Mouse (Mus musculus) spleen, adult 18-20 months (tissue): ENCODE measurements around the gene Sap18b.
"Not testable (repeated sequence)": the region's sequence is repeated elsewhere in the genome, so short reads cannot be mapped to it uniquely, and the experiment has no call there.

ENCODE experiments used
- DNase-seq, 2 experiments: peaks; one replicate each; pipeline ENCODE4 v3.0.0; 2022; ENCODE audit warnings: mixed read lengths in 2 of 2

Sap18b gene

GRCm38 (mm10) chr8:95822699-95823098 is 2.4 kb upstream of the Sap18b start:
- DNase-seq, result no peak

- no peak for DNase-seq
Measured at GRCm38 (mm10) chr8:95830144-95830543, 5.0 kb downstream of the Sap18b start.

- DNase-seq, result peak; percentile 59 to 81
Measured at GRCm38 (mm10) chr8:95832603-95833434, 7.7 kb downstream of the Sap18b start.

GRCm38 (mm10) chr8:95833435-95833984 is 8.4 kb downstream of the Sap18b start:
- no peak for DNase-seq

- no peak for DNase-seq
Measured at GRCm38 (mm10) chr8:95835891-95836290, 10.7 kb downstream of the Sap18b start.

- no peak for DNase-seq
Measured at GRCm38 (mm10) chr8:95837266-95837665, 12.1 kb downstream of the Sap18b start.

- DNase-seq, result no peak
Measured at GRCm38 (mm10) chr8:95839289-95839688, 14.1 kb downstream of the Sap18b start.

GRCm38 (mm10) chr8:95841436-95841835 is 16.3 kb downstream of the Sap18b start:
- no peak for DNase-seq

- no peak for DNase-seq
Measured at GRCm38 (mm10) chr8:95843968-95844367, 18.8 kb downstream of the Sap18b start.

GRCm38 (mm10) chr8:95845026-95845425 is 19.9 kb downstream of the Sap18b start:
- no peak for DNase-seq

GRCm38 (mm10) chr8:95848061-95848551 is 23.0 kb downstream of the Sap18b start:
- no peak for DNase-seq

GRCm38 (mm10) chr8:95848734-95849464 is 23.8 kb downstream of the Sap18b start:
- DNase-seq, result no peak

- DNase-seq, result no peak
Measured at GRCm38 (mm10) chr8:95850326-95850725, 25.2 kb downstream of the Sap18b start.

GRCm38 (mm10) chr8:95852290-95852689 is 27.1 kb downstream of the Sap18b start:
- peak; percentile 7 for DNase-seq

- peak; percentile 54 to 59 for DNase-seq
Measured at GRCm38 (mm10) chr8:95853102-95853843, 28.1 kb downstream of the Sap18b start, which contains the start of gene Slc38a7. TSS of gene Slc38a7 (minus strand) at chr8:95853539.

- DNase-seq, result no peak
Measured at GRCm38 (mm10) chr8:95854174-95854573, 29.0 kb downstream of the Sap18b start.

GRCm38 (mm10) chr8:95863761-95864440 is 38.8 kb downstream of the Sap18b start:
- not testable (repeated sequence) for DNase-seq

- DNase-seq, result not testable (repeated sequence)
Measured at GRCm38 (mm10) chr8:95864851-95865250, 39.7 kb downstream of the Sap18b start.

- no peak for DNase-seq
Measured at GRCm38 (mm10) chr8:95871690-95872089, 46.5 kb downstream of the Sap18b start.

- no peak for DNase-seq
Measured at GRCm38 (mm10) chr8:95875270-95875669, 50.1 kb downstream of the Sap18b start.
